Mouse (Mus musculus): ENCODE measurements around the gene Zfp69. TPM values are rescaled to one million over a fixed set of nuclear protein-coding genes. Genes with fewer than 3 reads are reported as not detected.

Gene Zfp69
- polyA plus RNA-seq, 1 experiment from 2014 or later = 5.3 TPM

DNA sequence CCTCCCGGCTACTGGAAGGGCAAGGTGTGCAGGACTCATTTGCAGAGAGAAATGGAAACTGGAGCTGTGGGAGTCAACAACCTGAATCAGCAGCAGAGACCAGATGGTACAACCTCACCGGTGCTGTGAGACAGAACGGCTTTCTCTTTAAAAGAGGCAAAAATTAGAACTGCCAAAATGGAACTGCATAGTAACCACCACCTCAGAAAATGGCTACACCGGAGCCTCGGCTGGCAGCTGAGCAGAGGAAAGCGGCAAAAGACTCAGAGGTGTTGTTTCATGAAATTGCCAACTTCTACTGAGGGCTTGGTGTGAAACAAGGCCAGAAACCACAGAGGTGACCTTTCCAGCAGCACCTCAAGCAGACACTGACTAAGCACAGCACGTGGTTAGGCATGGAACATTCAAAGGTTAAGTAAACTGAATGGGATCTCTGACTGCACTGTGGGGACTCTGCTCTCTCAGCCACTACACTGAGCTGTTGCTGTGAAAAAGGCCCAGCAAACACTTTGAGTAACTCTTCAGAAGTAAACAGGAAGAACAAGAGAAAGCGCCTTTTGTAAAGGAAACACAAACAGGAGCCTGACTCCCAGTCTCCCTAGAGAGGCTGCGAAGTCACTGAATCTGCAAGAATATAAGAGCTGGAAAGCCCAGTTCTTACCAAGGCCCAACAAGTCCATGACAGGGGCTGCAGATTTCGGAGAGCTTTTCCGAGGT is 23.4 kb upstream of the Zfp69 start:
- Histone ChIP-seq H3K27me3 (replicated peaks; ENCODE audit: control insufficient read depth, insufficient read depth, low read length) (no peaks in the 10 kb centered on the region), H3K27ac (ENCODE audit: low read length) (no peak overlapping the region), H3K9ac (replicated peaks; ENCODE audit: low read depth, low read length) (no peak overlapping the region), H3K9me3 (ENCODE audit: control insufficient read depth, low read length) (no peaks in the 10 kb centered on the region), H3K36me3 (ENCODE audit: control insufficient read depth, insufficient read depth) (peaks cover 13% of the 10 kb centered on the region), H3K4me1 (replicated peaks; ENCODE audit: control insufficient read depth, insufficient read depth, low read length) (no peaks in the 10 kb centered on the region), H3K4me2 (ENCODE audit: low read length) (no peak overlapping the region), H3K4me3 (replicated peaks; ENCODE audit: low read length) (no peak overlapping the region)
- ATAC-seq = no peak
- WGBS = 88% methylated on average over 11 of the region's 11 CpGs

DNA sequence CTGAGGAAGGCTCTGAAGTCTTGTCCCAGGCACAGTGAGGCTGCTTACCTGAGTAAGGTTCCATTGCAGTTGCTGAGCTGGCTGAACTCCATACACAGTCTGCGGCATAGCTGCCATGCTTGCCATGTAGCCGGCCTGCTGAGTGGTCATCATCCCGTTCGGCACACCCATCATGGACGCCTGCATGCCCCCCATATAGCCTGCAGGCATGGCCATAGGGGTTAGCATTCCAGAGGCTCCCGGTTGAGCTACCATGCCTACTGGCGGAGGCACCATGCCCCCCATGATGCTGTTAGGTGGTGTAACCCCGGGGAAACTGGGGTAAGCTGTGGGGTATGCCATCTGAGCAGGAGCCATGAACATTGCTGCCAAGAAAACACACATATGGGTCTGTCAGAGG is 20.3 kb upstream of the Zfp69 start:
- H3K9ac ChIP-seq (replicated peaks; ENCODE audit: low read depth, low read length) = no peak overlapping the region
- H3K36me3 ChIP-seq (ENCODE audit: control insufficient read depth, insufficient read depth) = peaks cover 19% of the 10 kb centered on the region
- no peak overlapping the region for H3K4me2 ChIP-seq (ENCODE audit: low read length)
- H3K27me3 ChIP-seq (replicated peaks; ENCODE audit: control insufficient read depth, insufficient read depth, low read length) = no peaks in the 10 kb centered on the region
- 91% methylated on average over 8 of the region's 8 CpGs for WGBS
- no peaks in the 10 kb centered on the region for H3K9me3 ChIP-seq (ENCODE audit: control insufficient read depth, low read length)
- no peaks in the 10 kb centered on the region for H3K4me1 ChIP-seq (replicated peaks; ENCODE audit: control insufficient read depth, insufficient read depth, low read length)
- no peak for ATAC-seq
- no peak overlapping the region for H3K4me3 ChIP-seq (replicated peaks; ENCODE audit: low read length)
- no peak overlapping the region for H3K27ac ChIP-seq (ENCODE audit: low read length)

GRCm38 (mm10) chr4:120969382-120970146 is 18.1 kb upstream of the Zfp69 start:
- H3K27ac ChIP-seq (ENCODE audit: low read length) = no peak overlapping the region
- no peak overlapping the region for H3K9ac ChIP-seq (replicated peaks; ENCODE audit: low read depth, low read length)
- H3K27me3 ChIP-seq (replicated peaks; ENCODE audit: control insufficient read depth, insufficient read depth, low read length) = no peaks in the 10 kb centered on the region
- no peak overlapping the region for H3K4me2 ChIP-seq (ENCODE audit: low read length)
- WGBS = 82% methylated on average over 5 of the region's 5 CpGs
- peaks cover 19% of the 10 kb centered on the region for H3K36me3 ChIP-seq (ENCODE audit: control insufficient read depth, insufficient read depth)
- H3K4me1 ChIP-seq (replicated peaks; ENCODE audit: control insufficient read depth, insufficient read depth, low read length) = no peaks in the 10 kb centered on the region
- no peak for ATAC-seq
- no peak overlapping the region for H3K4me3 ChIP-seq (replicated peaks; ENCODE audit: low read length)
- no peaks in the 10 kb centered on the region for H3K9me3 ChIP-seq (ENCODE audit: control insufficient read depth, low read length)

- Histone ChIP-seq H3K9ac (replicated peaks; ENCODE audit: low read depth, low read length) (no peak overlapping the region), H3K9me3 (ENCODE audit: control insufficient read depth, low read length) (no peaks in the 10 kb centered on the region), H3K4me2 (ENCODE audit: low read length) (no peak overlapping the region), H3K4me1 (replicated peaks; ENCODE audit: control insufficient read depth, insufficient read depth, low read length) (no peaks in the 10 kb centered on the region), H3K4me3 (replicated peaks; ENCODE audit: low read length) (no peak overlapping the region), H3K36me3 (ENCODE audit: control insufficient read depth, insufficient read depth) (peaks cover 12% of the 10 kb centered on the region), H3K27me3 (replicated peaks; ENCODE audit: control insufficient read depth, insufficient read depth, low read length) (no peaks in the 10 kb centered on the region), H3K27ac (ENCODE audit: low read length) (no peak overlapping the region)
- WGBS = 91% methylated on average over 9 of the region's 9 CpGs
- ATAC-seq = no peak
These were observed 17.0 kb upstream of the Zfp69 start for GRCm38 (mm10) chr4:120968486-120968885.

DNA sequence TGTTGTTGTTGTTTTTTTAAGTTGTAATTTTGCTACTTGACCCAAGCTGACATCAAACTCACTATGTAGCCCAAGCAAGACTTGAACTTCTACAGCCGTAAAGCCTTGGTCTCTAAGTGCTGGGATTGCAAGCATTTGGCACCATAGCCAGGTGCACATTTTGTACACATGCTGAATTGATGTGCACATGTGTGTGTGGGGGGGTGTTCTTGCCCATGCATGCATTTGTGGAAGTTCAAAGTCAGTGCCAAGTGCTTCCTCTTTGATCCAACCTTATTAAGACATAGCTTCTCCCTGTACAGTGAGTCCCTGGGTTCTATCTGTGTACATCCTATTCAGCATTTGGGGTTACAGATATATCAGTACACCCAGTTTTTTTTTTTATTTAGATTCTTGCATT is 4.1 kb upstream of the Zfp69 start:
- Histone ChIP-seq H3K27ac (ENCODE audit: low read length) (no peak overlapping the region), H3K9ac (replicated peaks; ENCODE audit: low read depth, low read length) (no peak overlapping the region), H3K4me1 (replicated peaks; ENCODE audit: control insufficient read depth, insufficient read depth, low read length) (peaks cover 10% of the 10 kb centered on the region), H3K4me3 (replicated peaks; ENCODE audit: low read length) (no peak overlapping the region), H3K9me3 (ENCODE audit: control insufficient read depth, low read length) (no peaks in the 10 kb centered on the region), H3K4me2 (ENCODE audit: low read length) (no peak overlapping the region), H3K36me3 (ENCODE audit: control insufficient read depth, insufficient read depth) (no peaks in the 10 kb centered on the region), H3K27me3 (replicated peaks; ENCODE audit: control insufficient read depth, insufficient read depth, low read length) (no peaks in the 10 kb centered on the region)
- no peak for ATAC-seq
- 94% methylated on average over 1 of the region's 1 CpGs for WGBS

GRCm38 (mm10) chr4:120953667-120954066 is 2.2 kb upstream of the Zfp69 start:
- H3K36me3 ChIP-seq (ENCODE audit: control insufficient read depth, insufficient read depth) = no peaks in the 10 kb centered on the region
- H3K9me3 ChIP-seq (ENCODE audit: control insufficient read depth, low read length) = no peaks in the 10 kb centered on the region
- no peak overlapping the region for H3K9ac ChIP-seq (replicated peaks; ENCODE audit: low read depth, low read length)
- no peak for ATAC-seq
- no peaks in the 10 kb centered on the region for H3K27me3 ChIP-seq (replicated peaks; ENCODE audit: control insufficient read depth, insufficient read depth, low read length)
- no peak overlapping the region for H3K27ac ChIP-seq (ENCODE audit: low read length)
- H3K4me2 ChIP-seq (ENCODE audit: low read length) = no peak overlapping the region
- 76% methylated on average over 1 of the region's 1 CpGs for WGBS
- peaks cover 10% of the 10 kb centered on the region for H3K4me1 ChIP-seq (replicated peaks; ENCODE audit: control insufficient read depth, insufficient read depth, low read length)
- no peak overlapping the region for H3K4me3 ChIP-seq (replicated peaks; ENCODE audit: low read length)

DNA sequence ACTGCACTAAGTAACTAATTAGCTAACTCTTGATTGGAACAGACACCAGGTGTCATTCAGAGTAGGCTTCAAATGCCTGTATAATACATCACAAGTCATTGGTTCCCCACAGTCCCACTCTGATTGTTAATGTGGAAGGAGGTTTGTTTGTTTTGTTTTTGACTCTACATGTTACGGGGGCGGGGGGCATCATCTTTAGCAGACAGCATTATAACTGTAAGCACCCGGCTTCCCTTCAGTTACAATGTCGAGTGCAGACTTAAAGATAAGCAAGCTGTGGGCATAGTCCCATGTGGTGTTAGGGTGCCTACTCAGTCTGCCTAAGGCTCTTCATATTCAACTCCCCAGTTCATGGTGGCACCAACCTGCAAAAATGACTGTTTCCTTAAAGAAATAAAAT is 1.5 kb upstream of the Zfp69 start:
- Histone ChIP-seq H3K27me3 (replicated peaks; ENCODE audit: control insufficient read depth, insufficient read depth, low read length) (no peaks in the 10 kb centered on the region), H3K9ac (replicated peaks; ENCODE audit: low read depth, low read length) (no peak overlapping the region), H3K27ac (ENCODE audit: low read length) (no peak overlapping the region), H3K4me2 (ENCODE audit: low read length) (no peak overlapping the region), H3K4me3 (replicated peaks; ENCODE audit: low read length) (no peak overlapping the region), H3K36me3 (ENCODE audit: control insufficient read depth, insufficient read depth) (no peaks in the 10 kb centered on the region), H3K4me1 (replicated peaks; ENCODE audit: control insufficient read depth, insufficient read depth, low read length) (peaks cover 10% of the 10 kb centered on the region), H3K9me3 (ENCODE audit: control insufficient read depth, low read length) (no peaks in the 10 kb centered on the region)
- ATAC-seq = no peak
- WGBS = 77% methylated on average over 4 of the region's 4 CpGs

- Histone ChIP-seq H3K27ac (ENCODE audit: low read length) (no peak overlapping the region), H3K9ac (replicated peaks; ENCODE audit: low read depth, low read length) (peak overlapping the region; percentile 72), H3K4me3 (replicated peaks; ENCODE audit: low read length) (peak overlapping the region; percentile 67), H3K4me2 (ENCODE audit: low read length) (peak overlapping the region; percentile 75), H3K36me3 (ENCODE audit: control insufficient read depth, insufficient read depth) (no peaks in the 10 kb centered on the region), H3K9me3 (ENCODE audit: control insufficient read depth, low read length) (no peaks in the 10 kb centered on the region), H3K27me3 (replicated peaks; ENCODE audit: control insufficient read depth, insufficient read depth, low read length) (no peaks in the 10 kb centered on the region), H3K4me1 (replicated peaks; ENCODE audit: control insufficient read depth, insufficient read depth, low read length) (peaks cover 10% of the 10 kb centered on the region)
- no peak for ATAC-seq
- 41% methylated on average over 6 of the region's 6 CpGs for WGBS
These were observed 664 bp upstream of the Zfp69 start for GRCm38 (mm10) chr4:120952163-120952562.

DNA sequence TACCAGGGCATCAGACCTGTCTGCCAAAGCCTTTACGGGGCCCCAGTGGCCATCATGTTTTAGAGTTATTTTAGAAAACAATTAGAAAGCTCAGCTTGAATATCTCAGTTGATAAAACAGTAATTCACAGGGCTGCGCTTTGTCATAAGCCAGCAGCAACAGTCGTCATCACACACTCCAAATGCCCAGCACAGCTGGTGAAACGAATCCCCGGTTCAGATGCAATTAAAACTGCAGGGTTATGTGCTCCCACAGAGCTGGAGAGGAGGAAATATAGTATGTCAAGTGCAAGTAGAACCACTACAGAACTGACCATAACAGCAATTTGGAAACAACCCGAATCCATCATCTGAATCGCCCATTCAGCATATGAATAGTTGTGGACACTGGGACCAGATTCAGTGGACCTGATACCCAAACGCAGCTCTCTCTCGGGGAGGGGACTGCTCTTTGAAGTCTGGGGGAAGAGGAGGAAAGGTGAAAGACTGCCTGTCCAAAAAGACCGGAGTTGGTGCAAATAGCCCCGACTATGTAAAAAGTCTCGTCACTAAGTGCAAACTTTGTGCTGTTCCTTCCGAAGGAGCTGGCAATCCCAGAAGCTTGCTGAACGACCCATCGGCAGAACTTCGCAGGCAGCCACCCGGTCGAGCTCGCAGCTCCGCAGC is 604 bp downstream of the Zfp69 start:
- Histone ChIP-seq H3K9me3 (ENCODE audit: control insufficient read depth, low read length) (no peaks in the 10 kb centered on the region), H3K4me2 (ENCODE audit: low read length) (peak overlapping the region; percentile 75), H3K4me1 (replicated peaks; ENCODE audit: control insufficient read depth, insufficient read depth, low read length) (peaks cover 10% of the 10 kb centered on the region), H3K4me3 (replicated peaks; ENCODE audit: low read length) (peak overlapping the region; percentile 67), H3K27ac (ENCODE audit: low read length) (peak overlapping the region; percentile 31; the same call in 1 of the 2 replicates), H3K9ac (replicated peaks; ENCODE audit: low read depth, low read length) (peak overlapping the region; percentile 72), H3K27me3 (replicated peaks; ENCODE audit: control insufficient read depth, insufficient read depth, low read length) (no peaks in the 10 kb centered on the region), H3K36me3 (ENCODE audit: control insufficient read depth, insufficient read depth) (no peaks in the 10 kb centered on the region)
- 5% methylated on average over 20 of the region's 20 CpGs for WGBS
- ATAC-seq = no peak

Measured in forebrain, embryonic 16.5 days (tissue).